Mouse (Mus musculus) adrenal gland, adult 8-10 months (tissue): ENCODE measurements at regions not wholly inside any gene's neighbourhood (a gene's known extent, or its start where the extent isn't known, plus 50 kb on each side); places are given as distances from the start of the nearest gene placed in this dataset.

Experiments used
- DNase-seq: peaks from one replicate; pipeline ENCODE4 v3.0.0; 2022

DNA sequence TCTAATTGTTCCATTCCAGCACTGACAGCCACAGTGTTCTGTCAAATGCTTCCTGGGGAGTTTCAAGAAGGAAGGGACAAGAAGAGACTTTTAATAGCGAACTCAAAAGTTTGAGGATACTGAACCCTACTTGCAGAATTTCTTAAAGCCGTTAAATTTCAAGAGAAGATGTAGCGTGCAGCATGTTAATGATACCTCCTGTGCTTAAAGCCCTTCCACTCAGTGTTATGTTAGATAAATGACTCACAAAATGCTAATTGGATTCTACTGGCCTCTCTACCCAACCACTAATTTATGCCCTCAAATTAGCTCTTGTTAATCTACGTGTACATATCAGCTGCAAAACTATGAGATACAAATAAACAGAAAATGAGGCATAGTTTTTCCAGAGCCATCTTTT is 541.8 kb upstream of the Cdh20 start:
- DNase-seq = no peak

DNA sequence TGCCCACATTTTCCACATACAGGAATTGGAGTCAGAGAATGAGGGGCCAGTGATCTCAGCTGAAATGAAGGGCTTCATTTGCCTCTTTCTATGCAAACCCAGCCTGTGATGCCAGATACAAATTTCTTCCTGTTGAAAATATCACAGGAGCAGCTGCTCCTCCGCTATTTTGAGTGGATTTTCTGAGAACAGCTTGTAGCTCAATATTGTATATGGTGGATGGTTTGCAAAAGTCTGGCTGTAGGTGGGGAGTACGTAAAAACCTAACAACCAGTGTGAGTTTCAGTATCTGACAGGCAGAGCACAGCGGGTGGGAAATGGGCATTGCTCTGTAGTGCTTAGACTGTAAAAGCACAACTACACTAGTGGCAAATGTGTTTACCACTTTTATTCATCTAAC is 541.4 kb upstream of the Cdh20 start:
- no peak for DNase-seq

DNA sequence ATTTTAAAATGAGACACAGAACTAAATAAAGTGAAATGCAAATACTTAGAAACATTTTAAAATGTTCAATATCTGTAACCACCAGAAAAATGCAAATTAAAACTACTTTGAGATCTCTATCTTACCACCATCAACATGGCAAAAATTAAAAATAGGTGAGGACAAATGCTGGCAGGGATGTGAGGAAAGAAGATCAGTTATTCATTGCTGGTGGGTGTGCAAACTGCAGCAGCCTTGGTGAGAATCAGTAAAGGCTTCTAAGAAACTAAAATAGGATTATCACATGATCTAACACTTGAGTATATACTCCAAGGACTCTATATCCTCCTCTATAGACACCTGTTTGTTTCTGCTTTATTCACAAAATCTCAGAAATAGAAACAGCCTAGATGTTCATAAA is 526.7 kb upstream of the Cdh20 start:
- DNase-seq = no peak

DNA sequence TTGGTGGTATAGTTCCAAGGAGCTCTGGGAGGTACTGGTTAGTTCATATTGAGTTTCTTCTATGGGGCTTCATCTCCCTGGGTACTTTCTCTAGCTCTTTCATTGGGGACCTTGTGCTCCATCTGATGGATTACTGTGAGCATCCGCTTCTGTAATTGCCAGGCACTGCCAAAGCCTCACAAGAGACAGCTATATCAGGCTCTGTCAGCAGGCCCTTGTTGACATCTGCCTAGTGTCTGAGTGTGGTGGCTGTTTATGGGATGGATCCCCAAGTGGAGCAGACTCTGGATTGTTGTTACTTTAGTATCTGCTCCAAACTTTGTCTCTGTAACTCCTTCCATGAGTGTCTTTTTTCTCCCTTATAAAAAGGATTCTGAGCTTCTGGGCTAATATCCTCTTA is 502.6 kb upstream of the Cdh20 start:
- DNase-seq = no peak

DNA sequence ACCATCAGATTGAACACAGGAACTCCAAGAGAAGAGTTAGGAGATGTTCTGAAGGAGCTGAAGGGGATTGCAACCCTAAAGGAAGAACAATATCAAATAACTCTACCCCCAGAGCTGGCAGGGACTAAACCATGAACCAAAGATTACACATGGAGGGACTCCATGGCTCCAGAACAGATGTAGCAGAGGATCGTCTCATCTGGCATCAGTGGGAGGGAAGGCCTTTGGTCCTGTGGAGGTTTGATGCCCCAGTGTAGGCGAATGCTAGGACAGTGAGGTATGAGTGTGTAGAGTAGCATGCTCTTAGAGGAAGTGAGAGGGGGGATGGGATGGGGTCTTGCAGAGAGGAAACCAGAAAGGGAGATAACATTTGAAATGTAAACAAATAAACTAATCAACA is 460.4 kb upstream of the Cdh20 start:
- DNase-seq = no peak

DNA sequence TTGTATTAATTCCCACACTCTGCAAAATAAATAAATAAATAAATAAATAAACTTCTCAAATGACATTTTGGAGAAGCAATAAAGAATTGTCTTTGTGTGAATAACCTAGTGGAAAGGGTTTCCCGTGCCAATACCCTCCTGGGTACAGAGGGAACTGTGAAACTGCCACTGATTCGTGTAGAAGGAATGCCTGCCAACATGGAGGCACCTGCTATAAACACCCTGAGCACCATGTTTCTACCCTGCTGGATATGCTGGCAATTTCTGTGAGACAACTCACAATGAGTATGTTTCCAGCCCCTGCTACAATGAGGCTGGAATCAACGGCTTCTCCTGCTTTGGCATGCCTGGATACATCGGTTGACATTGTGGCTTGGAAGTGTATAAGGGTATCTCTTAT is 456.7 kb upstream of the Cdh20 start:
- no peak for DNase-seq

DNA sequence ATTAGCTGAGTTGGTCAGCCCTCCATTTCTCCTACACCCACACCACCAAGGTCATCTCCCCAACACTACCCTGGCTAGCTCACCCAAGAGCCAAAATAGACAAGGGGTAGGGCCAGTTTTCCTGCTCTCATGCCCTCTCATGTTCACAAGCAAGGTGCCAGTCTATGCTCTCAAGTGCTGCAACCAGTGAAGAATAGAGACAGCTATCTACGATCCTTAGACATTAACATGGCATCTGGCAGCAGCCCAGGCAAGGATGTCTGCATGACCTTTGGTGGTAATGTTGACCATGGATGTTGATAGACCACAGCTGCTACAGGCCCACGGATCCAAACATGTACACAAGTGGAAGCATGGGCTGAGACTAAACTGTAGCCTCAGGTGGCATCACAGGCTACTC is 453.3 kb upstream of the Cdh20 start:
- no peak for DNase-seq

DNA sequence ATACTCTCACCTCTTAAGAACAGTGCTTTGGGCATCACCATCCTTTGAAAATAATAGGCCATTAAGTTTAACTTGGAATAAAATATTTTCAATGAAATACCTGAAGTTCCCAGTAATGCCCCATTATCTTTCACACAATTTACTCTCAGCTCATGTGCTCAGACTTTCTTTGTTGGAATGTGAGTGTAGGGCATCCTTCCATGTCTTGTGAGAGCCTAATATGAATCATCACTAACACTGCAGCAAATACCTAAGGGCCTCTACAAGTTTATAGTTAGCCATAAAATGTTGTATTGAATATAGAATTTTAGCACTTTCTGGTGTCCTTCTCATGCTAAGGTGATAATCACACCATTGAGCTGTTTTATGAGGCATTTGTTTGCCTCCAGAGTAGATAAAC is 450.3 kb upstream of the Cdh20 start:
- DNase-seq = no peak

DNA sequence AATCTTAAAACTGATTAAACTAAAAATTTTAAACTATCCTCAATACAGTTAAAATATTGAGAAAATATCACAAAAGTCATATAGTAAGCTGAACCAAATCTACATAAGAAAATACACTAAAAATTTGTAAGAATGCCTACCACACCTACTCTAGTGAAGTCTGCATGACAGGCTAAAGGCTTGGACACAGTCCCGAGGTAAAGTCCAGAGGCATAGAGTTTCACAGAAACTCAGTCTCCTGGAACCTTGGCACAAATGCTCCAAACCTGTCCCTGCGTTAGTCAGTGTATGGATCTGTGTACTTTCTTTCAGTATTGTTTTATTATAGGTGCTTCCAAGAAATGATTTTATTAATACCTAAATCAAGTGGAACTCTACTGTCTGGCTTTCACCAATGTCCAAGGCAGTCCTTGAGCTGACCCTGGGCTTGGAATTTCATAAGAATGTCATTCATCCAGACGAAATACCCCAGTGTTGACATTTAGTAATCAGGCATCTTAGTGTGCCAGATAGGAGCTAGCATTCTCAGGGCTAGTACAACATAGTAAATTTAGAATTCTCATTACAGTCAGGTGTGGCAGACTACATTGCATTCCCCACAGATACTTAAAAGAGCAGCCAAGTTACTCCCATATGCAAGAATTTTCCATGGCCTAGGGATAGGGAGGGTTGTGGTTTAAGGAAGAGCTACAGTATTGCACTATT is 435.5 kb upstream of the Cdh20 start:
- DNase-seq = peak; percentile 10

DNA sequence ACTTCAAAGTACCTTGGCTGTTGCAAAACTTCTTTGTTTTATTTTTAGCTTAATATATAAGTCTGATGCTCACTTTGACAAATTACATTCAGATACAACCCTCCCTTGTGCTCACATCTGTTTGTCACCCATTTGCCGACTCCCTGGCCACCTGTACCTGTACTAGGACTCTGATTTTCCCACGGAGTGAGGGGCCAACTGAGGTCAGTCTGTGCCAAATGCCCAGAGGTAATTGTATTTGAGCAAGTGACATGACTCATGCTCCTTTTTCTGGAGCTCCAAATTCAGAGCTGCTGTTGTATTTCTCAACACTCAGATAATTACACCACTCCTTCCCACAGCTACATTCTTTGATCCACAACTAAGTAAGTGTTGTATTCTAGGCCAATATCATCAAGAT is 434.8 kb upstream of the Cdh20 start:
- DNase-seq = no peak
